Mouse (Mus musculus) stomach, postnatal 0 days (tissue): Measurements from ENCODE around the gene Ccdc138.

Experiments used
- CTCF ChIP-seq: IDR thresholded peaks from 2 replicates; pipeline ENCODE4 v1.5.1; 2016; ENCODE audit warnings: antibody characterized with exemption, low read depth, mild to moderate bottlenecking, moderate library complexity
- EP300 ChIP-seq: optimal IDR thresholded peaks from 2 replicates; pipeline ENCODE3; 2016; ENCODE audit warnings: antibody characterized with exemption

DNA sequence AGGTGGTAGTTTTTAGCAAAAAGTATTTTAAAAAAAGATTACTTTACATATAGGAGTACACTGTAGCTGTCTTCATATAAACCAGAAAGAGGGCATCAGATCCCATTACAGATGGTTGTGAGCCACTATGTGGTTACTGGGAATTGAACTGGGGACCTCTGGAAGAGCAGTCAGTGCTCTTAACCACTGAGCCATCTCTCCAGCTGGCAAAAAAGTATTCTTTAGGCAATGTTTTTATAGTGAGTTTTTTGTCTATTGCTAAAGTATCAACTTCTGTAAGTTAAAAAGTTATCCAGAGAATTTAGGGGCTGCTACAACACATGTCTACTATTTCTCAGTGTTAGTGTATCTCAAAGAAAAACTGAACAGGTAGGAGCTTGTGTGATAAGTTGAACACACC, 1.0 kb upstream of the Ccdc138 start:
- TF ChIP-seq CTCF: no peak
- no peak for TF ChIP-seq EP300
